Mouse (Mus musculus) urinary bladder, postnatal 14 days (tissue): ENCODE measurements around the gene Nt5c1a.
"Not testable (repeated sequence)": the region's sequence is repeated elsewhere in the genome, so short reads cannot be mapped to it uniquely, and the experiment has no call there.

Source experiments
- DNase-seq: peaks from one replicate; pipeline ENCODE4 v3.0.0; 2021; ENCODE audit warnings: low spot score

Nt5c1a gene

DNA sequence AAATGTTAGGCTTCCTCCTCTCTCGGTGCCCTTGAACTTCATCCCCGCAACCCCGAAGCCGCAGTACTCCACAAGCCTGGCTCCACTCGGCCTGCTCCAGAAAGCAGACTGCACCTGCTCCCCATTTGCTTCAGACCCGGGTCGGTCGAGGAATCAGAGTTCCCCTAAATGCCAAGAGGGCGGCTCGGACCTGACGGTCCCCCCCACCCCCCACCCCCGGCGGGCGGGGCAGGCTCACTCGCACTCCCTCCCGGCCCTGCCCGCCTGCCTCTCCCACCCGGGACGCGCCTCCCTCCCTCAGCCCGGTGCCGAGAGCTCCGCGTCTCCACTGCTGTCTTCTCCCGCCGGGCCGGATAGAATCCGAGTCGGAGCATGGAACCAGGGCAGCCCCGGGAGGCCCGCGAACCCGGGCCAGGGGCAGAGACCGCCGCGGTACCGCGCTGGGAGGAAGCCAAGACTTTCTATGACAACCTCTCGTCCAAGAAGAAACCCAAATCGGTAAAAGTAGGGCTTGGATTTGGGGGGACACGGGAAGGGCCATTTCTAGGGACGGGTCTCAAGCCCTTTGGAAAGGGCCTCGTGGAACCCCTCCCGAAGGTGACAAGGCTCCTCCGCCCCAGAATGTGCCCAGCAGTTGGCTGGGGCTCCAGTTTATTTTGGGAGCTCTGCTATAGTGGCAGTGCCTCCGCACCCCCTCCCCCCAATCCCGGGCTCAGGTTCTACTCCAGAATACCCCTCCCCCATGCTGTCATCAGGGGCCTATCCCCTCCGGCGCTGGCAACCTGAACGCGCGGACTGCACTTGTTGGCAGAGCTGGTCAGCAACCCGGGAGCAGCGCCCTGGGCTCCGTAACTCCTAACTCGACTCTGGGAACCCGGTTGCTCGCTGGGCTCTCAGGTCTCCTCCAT lies at the start of gene Nt5c1a:
Gene Nt5c1a, plus strand, starts transcription at position 319 of the 908 bp plus-strand sequence.
- DNase-seq: peak; percentile 46

DNA sequence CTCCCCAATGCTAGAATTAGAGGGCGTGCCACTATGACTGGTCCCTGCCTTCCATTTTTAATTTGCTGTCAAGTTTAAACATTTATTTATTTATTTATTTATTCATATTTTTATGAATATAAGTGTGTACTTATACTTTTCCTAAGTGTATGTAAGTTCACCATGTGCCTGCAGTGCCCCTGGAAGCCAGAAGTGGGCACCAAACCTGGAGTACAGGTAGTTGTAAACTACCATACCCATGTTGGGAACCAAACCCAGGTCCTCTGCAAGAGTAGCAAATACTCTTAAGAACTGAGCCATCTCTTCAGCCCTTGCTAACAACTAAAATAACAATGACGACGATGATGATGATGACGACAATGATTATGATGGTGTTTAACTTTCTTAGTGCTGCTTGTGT lies 49.3 kb upstream of the Nt5c1a start:
- no peak for DNase-seq

- no peak for DNase-seq
These were observed 48.3 kb upstream of the Nt5c1a start for GRCm38 (mm10) chr4:123152976-123153375.

- peak; percentile 26 for DNase-seq
These were observed 46.3 kb upstream of the Nt5c1a start for GRCm38 (mm10) chr4:123155004-123155403.

DNA sequence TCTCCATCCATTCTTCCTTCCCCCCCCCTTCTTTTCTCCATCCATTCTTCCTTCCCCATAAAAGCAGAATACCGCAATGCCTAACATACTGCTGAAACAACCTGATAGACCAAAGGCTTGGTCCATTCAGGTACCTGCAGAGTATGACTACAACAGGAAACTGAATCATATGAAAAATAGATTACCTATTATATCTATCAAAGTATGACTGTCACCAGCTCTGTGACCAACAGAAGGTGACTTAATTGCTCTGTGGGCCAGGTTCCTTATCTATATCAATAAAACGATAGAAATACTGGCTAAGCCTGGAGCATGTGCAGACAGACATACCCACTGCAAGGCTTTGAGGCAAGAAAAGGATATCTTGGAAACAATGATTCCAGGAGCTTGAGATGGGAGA lies 45.9 kb upstream of the Nt5c1a start:
- no peak for DNase-seq

DNA sequence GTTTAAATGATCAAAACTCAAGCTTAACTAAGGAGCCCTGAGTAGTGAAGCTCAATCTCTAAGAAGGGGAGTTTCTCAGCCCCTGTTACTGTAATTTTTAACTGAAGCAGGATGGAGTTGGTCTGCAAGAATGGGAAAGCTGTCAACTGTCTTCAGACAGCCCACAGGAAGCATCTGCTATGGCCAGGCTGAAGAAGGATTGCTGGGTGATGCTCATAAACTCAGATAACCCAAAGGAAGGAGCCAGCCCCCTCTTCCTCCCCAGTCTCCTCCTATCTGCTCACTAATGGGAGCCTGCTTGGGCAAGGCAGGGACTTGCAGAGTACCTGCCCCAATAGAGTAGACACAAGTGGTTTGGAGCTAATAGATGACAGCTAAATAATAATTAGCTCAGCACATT lies 45.5 kb upstream of the Nt5c1a start:
- DNase-seq: no peak

- DNase-seq: no peak
These were observed 40.7 kb upstream of the Nt5c1a start for GRCm38 (mm10) chr4:123160571-123160970.

DNA sequence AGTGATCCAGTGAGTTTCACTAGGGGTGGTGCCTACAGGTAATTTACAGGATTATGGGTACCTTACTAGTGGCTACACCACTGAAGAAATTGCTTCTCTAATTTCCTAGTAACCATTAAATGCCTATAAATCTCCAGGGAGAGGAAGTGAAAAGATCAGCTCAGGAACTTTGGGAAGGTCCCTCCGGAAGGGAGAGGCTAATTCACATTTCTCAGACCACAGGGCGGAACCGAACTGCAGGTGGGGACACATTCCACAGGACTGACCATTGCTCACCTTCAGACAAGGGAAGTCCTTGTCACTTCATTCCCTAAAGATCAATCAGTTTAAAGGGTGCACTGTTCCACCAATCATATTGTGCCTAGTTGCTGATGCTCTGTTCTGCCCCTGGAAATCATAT lies 40.1 kb upstream of the Nt5c1a start:
- not testable (repeated sequence) for DNase-seq

DNA sequence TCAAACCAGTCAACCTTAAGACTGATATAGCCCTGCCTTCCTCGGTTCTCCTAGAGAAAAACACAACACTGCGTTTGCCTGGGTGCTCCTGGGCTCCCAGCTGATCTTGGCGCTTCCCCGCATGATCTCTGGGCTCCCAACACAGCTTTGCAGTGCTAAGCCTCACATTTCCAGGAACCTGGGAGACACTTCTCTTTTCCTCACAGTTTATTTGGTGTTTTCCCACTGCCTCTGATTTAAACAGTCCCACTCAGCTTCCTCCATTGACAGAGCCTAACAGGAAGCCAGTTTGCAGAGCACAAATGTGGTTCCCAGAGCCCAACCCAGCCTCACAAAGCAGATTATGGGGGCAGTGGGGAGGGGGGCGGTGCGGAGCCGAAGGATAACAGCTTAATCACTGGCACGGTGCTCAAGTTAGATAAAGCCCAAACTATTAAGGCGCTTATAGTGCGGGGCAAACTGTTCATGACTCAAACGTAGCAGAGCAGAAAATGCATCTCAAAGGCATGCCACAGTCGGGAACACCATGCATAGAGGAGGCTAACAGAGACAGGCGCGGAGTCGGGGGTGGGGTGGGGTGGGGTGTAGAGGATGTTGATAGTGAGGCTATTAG lies 38.9 kb upstream of the Nt5c1a start:
- no peak for DNase-seq

DNA sequence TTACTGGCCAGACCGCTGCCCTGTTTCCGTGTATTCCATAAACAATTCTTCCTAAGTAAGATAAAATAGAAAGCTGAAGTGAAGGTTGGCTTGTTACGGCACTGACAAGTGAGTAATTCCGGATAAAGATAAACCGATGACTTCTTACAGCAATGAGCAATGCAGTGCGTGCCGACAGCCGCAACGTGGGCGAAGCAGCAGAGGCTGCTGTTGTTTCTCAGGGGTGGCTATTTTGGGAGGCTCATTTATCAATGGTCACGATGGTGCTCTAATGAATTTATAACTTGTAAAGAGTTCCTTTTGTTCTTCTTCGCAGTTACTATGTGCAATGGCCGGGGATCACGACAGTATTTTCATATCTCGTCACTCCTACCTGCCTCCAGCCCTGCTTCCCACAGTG lies 37.1 kb upstream of the Nt5c1a start:
- no peak for DNase-seq

DNA sequence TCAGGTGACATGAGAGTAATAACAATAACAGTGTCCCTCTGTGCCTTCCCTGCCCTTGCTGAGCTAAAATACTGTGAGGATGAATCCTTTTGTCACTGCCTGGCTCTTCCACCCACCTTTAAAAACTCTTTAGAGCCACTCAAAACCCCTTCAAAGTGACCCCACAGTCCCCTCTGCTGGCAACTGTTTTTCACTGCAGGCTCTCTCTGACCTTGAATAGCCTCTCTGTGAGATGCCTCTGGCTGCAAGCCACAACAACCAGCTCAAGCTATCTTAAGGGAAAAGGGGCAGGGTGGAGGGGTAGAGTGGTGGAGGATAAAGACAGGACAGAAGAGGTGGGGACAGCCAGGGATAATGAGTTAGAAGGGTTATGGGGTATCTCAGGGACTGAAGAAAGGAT lies 29.5 kb upstream of the Nt5c1a start:
- no peak for DNase-seq

DNA sequence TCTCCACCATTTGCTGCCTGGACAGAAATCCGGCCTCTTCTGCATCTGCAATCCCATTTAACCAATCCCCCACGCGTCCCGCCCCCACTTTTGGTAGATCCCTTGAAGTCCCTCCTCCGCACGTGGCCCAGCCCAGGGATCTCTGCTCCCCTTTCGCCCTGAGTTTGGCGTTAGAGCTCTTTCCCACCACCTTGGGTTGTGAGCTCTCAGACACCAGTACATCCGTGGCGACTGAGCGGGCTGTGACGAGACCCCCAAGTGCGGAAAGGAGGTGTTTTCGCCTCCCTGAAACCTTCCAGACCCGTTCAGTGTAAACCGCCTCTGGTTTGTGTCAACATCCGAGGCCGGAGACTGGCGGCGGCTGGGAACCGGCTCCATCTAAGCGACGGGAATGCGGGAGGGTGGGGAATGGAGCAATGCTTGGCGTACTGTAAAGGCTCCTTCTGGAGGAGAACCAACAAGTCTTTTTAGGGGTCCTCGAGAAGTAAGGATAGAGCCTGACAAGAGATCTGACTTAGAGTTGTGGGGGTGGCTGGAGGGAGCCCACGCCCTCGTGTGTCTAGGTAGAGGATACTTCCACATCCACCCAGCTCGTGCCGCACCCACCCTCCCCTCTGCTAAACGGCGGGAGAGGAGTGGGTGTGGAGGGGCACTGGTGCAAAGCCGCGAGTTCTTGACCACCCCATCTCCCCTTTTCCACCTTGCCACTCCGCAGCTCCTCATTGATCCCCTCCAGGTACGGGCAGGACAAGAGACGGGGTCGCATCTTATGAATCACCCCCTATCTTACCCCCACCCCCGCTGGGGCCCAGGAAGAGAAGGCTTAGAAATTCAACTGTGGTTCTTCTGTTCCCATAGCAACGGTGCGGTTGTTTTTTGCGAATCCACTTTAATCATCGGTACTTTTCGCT lies 18.7 kb upstream of the Nt5c1a start, which contains the start of gene Hpcal4:
Gene Hpcal4, plus strand, starts transcription at position 900 of the 911 bp plus-strand sequence.
- peak; percentile 12 for DNase-seq

DNA sequence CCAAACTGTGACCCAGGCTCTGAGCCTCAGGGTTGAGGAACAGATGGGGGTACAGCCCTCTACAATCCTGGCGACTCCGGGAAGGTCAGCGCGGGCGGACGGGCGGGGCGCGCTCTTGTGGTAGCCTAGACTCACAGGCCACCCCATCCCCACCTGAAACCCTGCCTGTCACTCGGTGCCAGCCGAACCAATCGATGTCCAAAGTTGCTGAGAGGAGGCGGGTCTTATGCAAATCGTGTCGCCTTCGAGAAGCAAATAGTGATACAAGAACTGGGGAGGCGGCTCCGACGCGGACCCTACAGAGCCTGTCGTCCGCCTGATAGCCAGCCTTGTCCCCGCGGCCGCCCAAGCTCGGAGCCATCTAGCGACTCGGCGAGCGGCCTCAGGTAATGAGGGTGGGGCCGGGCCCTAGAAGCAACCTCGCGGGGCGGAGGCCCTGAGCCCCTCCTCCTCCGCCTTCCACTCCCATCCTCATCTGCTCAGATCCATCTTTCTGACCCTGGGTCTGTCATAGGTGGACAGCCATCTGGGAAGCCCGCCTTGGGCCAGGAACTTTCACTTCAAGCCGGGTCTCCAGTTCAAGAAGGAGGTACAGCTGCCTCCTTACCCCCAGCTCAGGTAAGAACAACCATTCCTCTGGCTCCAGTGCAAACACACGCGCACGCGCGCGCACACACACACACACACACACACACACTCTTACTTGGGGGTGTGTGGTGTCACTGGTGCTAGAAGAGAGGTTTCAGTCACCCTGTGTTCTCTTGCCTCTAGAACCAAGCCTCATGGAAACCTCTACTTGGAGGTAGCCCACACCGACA lies 17.9 kb upstream of the Nt5c1a start:
- DNase-seq: peak; percentile 63

DNA sequence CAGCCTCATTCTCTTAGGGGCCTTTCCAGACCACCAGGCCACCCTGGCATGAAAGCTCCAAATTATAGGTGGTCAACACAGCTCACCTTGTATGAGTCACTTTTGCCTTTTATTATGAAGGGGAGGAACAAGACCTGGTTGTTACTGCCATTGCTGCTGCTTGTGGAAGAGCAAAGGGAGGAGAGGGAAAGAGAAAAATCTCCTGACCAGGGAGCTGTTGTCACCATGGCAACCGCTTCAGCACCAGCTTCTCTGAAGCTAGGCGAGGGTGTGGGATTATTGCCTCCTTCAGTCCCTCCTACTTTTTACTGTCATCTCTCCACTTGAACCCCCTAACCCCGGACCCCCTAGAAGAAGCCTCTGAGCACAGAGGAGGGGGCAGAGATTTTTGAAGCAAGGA lies 16.5 kb upstream of the Nt5c1a start:
- DNase-seq: no peak

DNA sequence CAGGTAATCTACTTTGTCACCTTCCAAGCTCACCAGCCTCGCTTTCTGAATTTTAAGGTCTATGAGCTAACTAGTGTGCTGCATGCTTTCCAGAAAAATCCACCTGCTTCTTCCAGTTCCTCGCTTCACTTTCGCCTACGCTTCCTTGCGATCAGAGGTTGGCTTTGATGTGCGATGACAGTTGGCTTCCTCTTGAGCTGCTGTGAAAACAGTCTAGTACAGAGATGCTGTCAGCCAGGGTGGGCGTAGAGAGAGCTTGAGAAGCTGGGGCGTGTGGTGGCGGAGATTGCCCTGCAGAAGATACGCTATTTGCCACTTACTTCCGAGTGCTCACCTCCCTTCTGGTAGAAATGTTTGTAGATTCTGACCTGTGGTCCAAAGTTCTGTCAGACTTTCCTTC lies 9.0 kb upstream of the Nt5c1a start:
- no peak for DNase-seq

GRCm38 (mm10) chr4:123193791-123194190 lies 7.5 kb upstream of the Nt5c1a start:
- DNase-seq: no peak

DNA sequence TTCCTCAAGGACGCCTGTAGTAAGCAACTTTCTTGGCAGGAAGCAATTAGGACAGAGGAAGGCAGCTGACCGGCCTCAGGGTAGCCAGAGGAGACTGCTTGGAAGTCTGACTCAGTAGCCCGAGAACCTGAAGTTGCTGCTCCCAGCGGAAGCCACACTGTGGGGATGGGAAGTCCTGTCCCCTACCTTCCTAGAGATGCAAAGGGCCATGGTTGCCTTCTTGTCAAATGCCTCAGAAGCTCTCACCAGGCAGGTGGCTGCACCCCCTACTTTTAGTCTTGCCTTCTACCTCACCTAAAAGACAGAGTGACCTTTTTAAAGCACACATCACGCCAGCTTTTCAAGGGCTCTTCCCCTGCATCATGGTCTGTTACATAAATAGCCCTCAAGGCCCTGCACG lies 4.6 kb upstream of the Nt5c1a start:
- DNase-seq: no peak

- DNase-seq: peak; percentile 73
These were observed 526 bp upstream of the Nt5c1a start for GRCm38 (mm10) chr4:123200771-123201185.

- DNase-seq: no peak
These were observed 753 bp downstream of the Nt5c1a start for GRCm38 (mm10) chr4:123202094-123202420.

GRCm38 (mm10) chr4:123207337-123207736 lies 6.0 kb downstream of the Nt5c1a start:
- no peak for DNase-seq

- DNase-seq: no peak
These were observed 9.7 kb downstream of the Nt5c1a start for GRCm38 (mm10) chr4:123210996-123211395.

DNA sequence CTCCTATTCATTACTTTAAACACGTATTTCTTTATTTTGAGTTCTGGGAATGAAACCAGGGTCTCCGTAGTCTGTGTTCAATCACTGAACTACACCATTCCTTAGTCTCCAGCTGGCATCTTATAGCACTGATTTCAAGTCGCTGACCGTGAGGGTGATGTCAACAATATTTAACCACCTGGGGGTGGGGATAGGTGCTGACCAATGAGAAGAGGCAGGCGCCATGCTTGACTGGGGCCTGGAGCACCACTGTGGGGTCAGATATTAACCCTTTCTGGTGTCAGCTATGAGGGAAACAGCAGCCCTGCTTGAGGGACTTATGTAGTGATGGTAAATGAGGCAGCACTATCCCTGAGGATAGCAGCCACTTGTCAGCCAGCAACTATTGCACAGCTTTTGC lies 10.1 kb downstream of the Nt5c1a start:
- DNase-seq: no peak
